Mouse (Mus musculus) intestine, postnatal 0 days (tissue): ENCODE measurements around the gene Olfr12. TPM values are rescaled to one million over a fixed set of nuclear protein-coding genes. Genes with fewer than 3 reads are reported as not detected.

ENCODE experiments used
- ATAC-seq: fragments of 200-750 bp; cut with Nextera tagmentation; 2 replicates; pipeline ENCODE4 v1.8.0; 2017; ENCODE audit warnings: mild to moderate bottlenecking, moderate TSS enrichment, moderate library complexity
- H3K27ac ChIP-seq: fragments of 300-500 bp; sonication (generic); 2 replicates; pipeline ENCODE4 v1.5.1; 2014; ENCODE audit warnings: mild to moderate bottlenecking, low read depth, low read length, moderate library complexity
- H3K27me3 ChIP-seq: fragments of 300-500 bp; sonication (generic); replicated peaks from 2 replicates; pipeline ENCODE4 v1.6.1; 2014; ENCODE audit warnings: low read length, mixed read lengths; ENCODE audit not compliant: control insufficient read depth, insufficient read depth
- H3K36me3 ChIP-seq: fragments of 300-500 bp; sonication (generic); 2 replicates; pipeline ENCODE4 v1.6.1; 2014; ENCODE audit warnings: mild to moderate bottlenecking, moderate library complexity; ENCODE audit not compliant: control insufficient read depth, insufficient read depth
- H3K4me1 ChIP-seq: fragments of 300-500 bp; sonication (generic); replicated peaks from 2 replicates; pipeline ENCODE4 v1.6.1; 2014; ENCODE audit warnings: antibody characterized with exemption, low read length, mixed read lengths; ENCODE audit not compliant: control insufficient read depth, insufficient read depth
- H3K4me2 ChIP-seq: fragments of 300-500 bp; sonication (generic); replicated peaks from 2 replicates; pipeline ENCODE4 v1.6.1; 2014; ENCODE audit warnings: low read depth, mild to moderate bottlenecking, moderate library complexity
- H3K4me3 ChIP-seq: fragments of 300-500 bp; sonication (generic); 2 replicates; pipeline ENCODE4 v1.5.1; 2014; ENCODE audit warnings: low read depth, low read length
- H3K9ac ChIP-seq: fragments of 300-500 bp; sonication (generic); 2 replicates; pipeline ENCODE4 v1.6.1; 2014; ENCODE audit warnings: mild to moderate bottlenecking, low read depth, low read length
- H3K9me3 ChIP-seq: fragments of 300-500 bp; sonication (generic); 2 replicates; pipeline ENCODE4 v1.6.1; 2016; ENCODE audit warnings: mixed run types; ENCODE audit not compliant: control insufficient read depth
- CTCF ChIP-seq: sonication (generic); IDR thresholded peaks from 2 replicates; pipeline ENCODE4 v1.5.1; 2016; ENCODE audit warnings: low read depth, mild to moderate bottlenecking, control low read depth, antibody characterized with exemption, moderate library complexity
- WGBS: fragments of 180-500 bp; shearing (Covaris S2); extraction: QIAGEN DNeasy Blood & Tissue Kit; methylation state at CpG from one replicate; pipeline ENCODE4 v1.1.7; 2014; 5-methylcytosine and 5-hydroxymethylcytosine counted together
- polyA plus RNA-seq: library from polyadenylated mRNA; unstranded; fragments of >200 nt; fragmentation: Nextera tagmentation; extraction: Ambion mirVana; gene quantifications from 2 replicates; pipeline ENCODE4 v1.2.1, GENCODE M21; 2015

Gene Olfr12
- polyA plus RNA-seq: not detected in 2 replicates

GRCm38 (mm10) chr1:92617488-92617887 lies at the start of gene Olfr12:
Gene Olfr12 (plus strand): TSS chr1:92617788.
- ATAC-seq: no peak
- no peaks in the 10 kb centered on the region for H3K9me3 ChIP-seq
- H3K4me2 ChIP-seq: no peak within 1 kb of the TSS
- no peaks in the 10 kb centered on the region for H3K27me3 ChIP-seq
- 56% methylated on average over 2 of the region's 2 CpGs for WGBS
- no peak within 1 kb of the TSS for H3K27ac ChIP-seq
- H3K9ac ChIP-seq: no peak within 1 kb of the TSS
- TF ChIP-seq CTCF: no peak
- H3K36me3 ChIP-seq: no peaks in the 10 kb centered on the region
- H3K4me3 ChIP-seq: no peak within 1 kb of the TSS
- no peaks in the 10 kb centered on the region for H3K4me1 ChIP-seq

DNA sequence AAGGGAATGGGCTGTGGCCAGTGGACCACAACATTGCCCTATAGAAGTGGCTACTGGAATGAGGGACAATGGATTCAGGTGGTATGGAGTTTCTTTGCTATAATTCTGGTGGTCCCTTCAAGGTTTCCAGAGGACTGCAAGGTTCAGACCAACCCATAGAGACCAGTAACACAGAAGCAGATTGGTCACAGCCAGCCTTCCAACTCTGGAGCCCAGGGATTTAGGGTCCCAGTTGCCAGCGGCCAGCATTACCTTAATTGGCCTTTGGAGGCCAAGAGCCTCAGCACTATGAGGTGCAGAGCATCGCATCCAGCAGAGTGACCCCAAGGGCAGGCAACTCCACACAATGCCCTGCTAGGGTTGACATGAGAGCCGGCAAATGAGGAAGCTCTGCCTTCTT lies 46.6 kb upstream of the Olfr12 start, which contains the start of gene Olfr1413:
Gene Olfr1413, plus strand, starts transcription at position 301 of the 400 bp plus-strand sequence.
- H3K9ac ChIP-seq: no peak within 1 kb of the TSS
- no peak within 1 kb of the TSS for H3K4me2 ChIP-seq
- TF ChIP-seq CTCF: no peak
- H3K27ac ChIP-seq: no peak within 1 kb of the TSS
- H3K36me3 ChIP-seq: no peaks in the 10 kb centered on the region
- no peaks in the 10 kb centered on the region for H3K9me3 ChIP-seq
- H3K4me1 ChIP-seq: no peaks in the 10 kb centered on the region
- ATAC-seq: no peak
- no peak within 1 kb of the TSS for H3K4me3 ChIP-seq
- 82% methylated on average over 3 of the region's 3 CpGs for WGBS
- H3K27me3 ChIP-seq: no peaks in the 10 kb centered on the region

DNA sequence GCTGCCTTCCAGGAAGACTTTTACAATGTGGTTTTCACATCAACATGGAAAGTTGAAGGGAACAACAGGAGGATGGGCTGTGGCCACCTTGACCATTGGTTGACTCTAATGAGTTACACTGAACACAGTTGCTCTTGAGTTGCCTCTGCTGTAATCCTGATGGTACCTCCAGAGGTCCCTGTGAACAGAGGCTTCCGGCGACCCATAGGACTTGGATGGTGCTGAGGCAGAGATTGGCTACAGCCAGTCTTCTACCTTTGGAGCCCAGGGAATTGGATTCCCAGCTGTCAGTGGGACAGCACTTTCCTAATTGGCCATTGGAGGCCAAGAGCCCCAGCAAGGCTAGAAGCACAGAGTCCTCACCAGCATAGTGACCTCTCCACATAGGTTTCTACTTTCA lies 32.1 kb upstream of the Olfr12 start, which contains the start of gene Olfr1412:
Gene Olfr1412, plus strand, starts transcription at position 301 of the 400 bp plus-strand sequence.
- WGBS: 83% methylated on average over 2 of the region's 2 CpGs
- Histone ChIP-seq H3K27ac (no peak within 1 kb of the TSS), H3K4me3 (no peak within 1 kb of the TSS)

GRCm38 (mm10) chr1:92594111-92594510 lies 23.5 kb upstream of the Olfr12 start, which contains the start of gene Olfr1411:
Gene Olfr1411 (plus strand): TSS chr1:92594411.
- Histone ChIP-seq H3K9ac (no peak within 1 kb of the TSS), H3K27me3 (no peaks in the 10 kb centered on the region), H3K4me3 (no peak within 1 kb of the TSS), H3K4me2 (no peak within 1 kb of the TSS), H3K36me3 (no peaks in the 10 kb centered on the region), H3K9me3 (no peaks in the 10 kb centered on the region), H3K27ac (no peak within 1 kb of the TSS), H3K4me1 (no peaks in the 10 kb centered on the region)
- ATAC-seq: no peak
- TF ChIP-seq CTCF: no peak

More for the DNA sequence above, 32.1 kb upstream of the Olfr12 start, which contains the start of gene Olfr1412:
- Histone ChIP-seq H3K4me2 (no peak within 1 kb of the TSS), H3K4me1 (no peaks in the 10 kb centered on the region), H3K36me3 (no peaks in the 10 kb centered on the region), H3K9me3 (no peaks in the 10 kb centered on the region), H3K9ac (no peak within 1 kb of the TSS), H3K27me3 (no peaks in the 10 kb centered on the region)
- no peak for TF ChIP-seq CTCF
- no peak for ATAC-seq

- ATAC-seq: no peak
- H3K4me3 ChIP-seq: no peak overlapping the region
- no peaks in the 10 kb centered on the region for H3K9me3 ChIP-seq
- WGBS: 57% methylated on average over 3 of the region's 3 CpGs
- no peak for TF ChIP-seq CTCF
- H3K9ac ChIP-seq: no peak overlapping the region
- H3K4me2 ChIP-seq: no peak overlapping the region
- no peaks in the 10 kb centered on the region for H3K4me1 ChIP-seq
- no peaks in the 10 kb centered on the region for H3K36me3 ChIP-seq
- H3K27me3 ChIP-seq: no peaks in the 10 kb centered on the region
- no peak overlapping the region for H3K27ac ChIP-seq
Measured at GRCm38 (mm10) chr1:92596019-92596418, 21.6 kb upstream of the Olfr12 start.

GRCm38 (mm10) chr1:92605482-92605881 lies 12.1 kb upstream of the Olfr12 start, which contains the start of gene Olfr1410:
Gene Olfr1410 (plus strand): TSS chr1:92605782.
- no peak for ATAC-seq
- H3K4me2 ChIP-seq: no peak within 1 kb of the TSS
- WGBS: 81% methylated on average over 1 of the region's 1 CpGs
- no peak for TF ChIP-seq CTCF
- no peaks in the 10 kb centered on the region for H3K27me3 ChIP-seq
- H3K4me3 ChIP-seq: no peak within 1 kb of the TSS
- H3K4me1 ChIP-seq: no peaks in the 10 kb centered on the region
- H3K36me3 ChIP-seq: no peaks in the 10 kb centered on the region
- H3K9me3 ChIP-seq: no peaks in the 10 kb centered on the region
- no peak within 1 kb of the TSS for H3K9ac ChIP-seq
- H3K27ac ChIP-seq: no peak within 1 kb of the TSS
